Mouse (Mus musculus): Measurements from ENCODE around the gene Dync2h1.
"Not testable (repeated sequence)": the region's sequence is repeated elsewhere in the genome, so short reads cannot be mapped to it uniquely, and the experiment has no call there.

Gene Dync2h1

GRCm38 (mm10) chr9:7015600-7015999, 168.6 kb downstream of the Dync2h1 start:
- DNase-seq (ENCODE audit: low spot score in 2 of 2) = no peak

GRCm38 (mm10) chr9:7014733-7015132, 169.5 kb downstream of the Dync2h1 start:
- DNase-seq (ENCODE audit: low spot score in 2 of 2) = no peak

- no peak for DNase-seq (ENCODE audit: low spot score in 2 of 2)
These were observed 174.5 kb downstream of the Dync2h1 start for GRCm38 (mm10) chr9:7009785-7010184.

GRCm38 (mm10) chr9:6994865-6995264, 189.4 kb downstream of the Dync2h1 start:
- DNase-seq (ENCODE audit: low spot score in 2 of 2) = no peak

- no peak for DNase-seq (ENCODE audit: low spot score in 2 of 2)
These were observed 190.0 kb downstream of the Dync2h1 start for GRCm38 (mm10) chr9:6994275-6994674.

GRCm38 (mm10) chr9:6988893-6989685, 195.2 kb downstream of the Dync2h1 start:
- no peak for DNase-seq (ENCODE audit: low spot score in 2 of 2)

GRCm38 (mm10) chr9:6986161-6986560, 198.1 kb downstream of the Dync2h1 start:
- peak in 1 of 2 experiments; percentile 21 for DNase-seq (ENCODE audit: low spot score in 2 of 2)

GRCm38 (mm10) chr9:6969171-6969570, 215.1 kb downstream of the Dync2h1 start:
- DNase-seq (ENCODE audit: low spot score in 2 of 2) = no peak

- no peak for DNase-seq (ENCODE audit: low spot score in 2 of 2)
These were observed 219.2 kb downstream of the Dync2h1 start for GRCm38 (mm10) chr9:6965006-6965405.

GRCm38 (mm10) chr9:6958311-6958710, 225.9 kb downstream of the Dync2h1 start:
- DNase-seq (ENCODE audit: low spot score in 2 of 2) = no peak

- no peak for DNase-seq (ENCODE audit: low spot score in 2 of 2)
These were observed 256.7 kb downstream of the Dync2h1 start for GRCm38 (mm10) chr9:6927399-6928035.

- no peak for DNase-seq (ENCODE audit: low spot score in 2 of 2)
These were observed 270.8 kb downstream of the Dync2h1 start for GRCm38 (mm10) chr9:6913471-6913870.

GRCm38 (mm10) chr9:6910537-6910936, 273.7 kb downstream of the Dync2h1 start:
- not testable (repeated sequence) for DNase-seq (ENCODE audit: low spot score in 2 of 2)

- no peak for DNase-seq (ENCODE audit: low spot score in 2 of 2)
These were observed 282.6 kb downstream of the Dync2h1 start for GRCm38 (mm10) chr9:6901620-6902019.

- no peak for DNase-seq (ENCODE audit: low spot score in 2 of 2)
These were observed 292.9 kb downstream of the Dync2h1 start for GRCm38 (mm10) chr9:6891331-6891730.

- no peak for DNase-seq (ENCODE audit: low spot score in 2 of 2)
These were observed 302.9 kb downstream of the Dync2h1 start for GRCm38 (mm10) chr9:6881187-6881984.

Data from frontal cortex, postnatal 36 days (tissue).